Mouse (Mus musculus): ENCODE data around the gene H2afx. TPM values are rescaled to one million over a fixed set of nuclear protein-coding genes. Genes with fewer than 3 reads are reported as not detected.
"Not testable (repeated sequence)": the region's sequence is repeated elsewhere in the genome, so short reads cannot be mapped to it uniquely, and the experiment has no call there.

The H2afx gene
- total RNA-seq, 1 experiment from 2014 or later, result 127 TPM

DNA sequence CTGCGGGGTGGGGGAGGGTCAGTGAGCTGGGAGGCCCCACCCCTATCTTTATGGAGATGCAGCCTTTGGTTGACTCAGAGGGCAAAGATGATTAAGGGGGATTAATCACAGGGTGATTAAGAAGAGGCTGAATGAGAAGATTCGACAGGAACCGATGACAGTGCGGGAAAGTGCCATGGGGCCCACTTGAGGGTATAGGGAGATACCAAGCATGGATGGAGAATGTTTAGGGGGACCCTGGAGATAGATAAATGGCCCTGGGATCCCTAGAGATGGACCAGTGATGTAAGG, 20.3 kb upstream of the H2afx start:
- ATAC-seq (replicated peaks in 1 of 2; ENCODE audit: insufficient read depth in 1 of 2, low FRiP score in 2 of 2, low TSS enrichment in 1 of 2, low read depth in 1 of 2, poor library complexity in 2 of 2, severe bottlenecking in 2 of 2), result no peak

DNA sequence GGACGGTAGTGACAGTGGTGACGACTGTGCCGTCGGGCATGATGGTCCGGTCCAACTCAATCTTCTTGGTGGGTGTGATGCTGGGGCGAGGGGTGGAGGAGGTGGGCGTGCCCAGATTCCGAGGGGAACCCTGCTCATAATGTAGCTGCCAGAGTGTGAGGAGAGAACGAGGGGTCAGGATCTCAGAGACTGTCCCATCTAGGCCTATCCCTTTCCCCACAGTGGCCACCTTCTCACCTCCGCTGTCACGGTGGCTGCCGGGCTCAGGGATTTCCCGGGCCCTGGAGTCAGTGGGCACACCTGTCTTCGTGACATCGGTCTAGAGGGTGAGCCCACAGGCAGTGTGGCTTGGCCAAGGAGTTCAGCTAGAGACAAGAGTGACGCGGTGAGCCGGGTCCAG, 19.6 kb upstream of the H2afx start:
- ATAC-seq (replicated peaks in 1 of 2; ENCODE audit: insufficient read depth in 1 of 2, low FRiP score in 2 of 2, low TSS enrichment in 1 of 2, low read depth in 1 of 2, poor library complexity in 2 of 2, severe bottlenecking in 2 of 2), result no peak

- ATAC-seq (replicated peaks in 1 of 2; ENCODE audit: insufficient read depth in 1 of 2, low FRiP score in 2 of 2, low TSS enrichment in 1 of 2, low read depth in 1 of 2, poor library complexity in 2 of 2, severe bottlenecking in 2 of 2), result no peak
Observed at GRCm38 (mm10) chr9:44317452-44317851, 17.0 kb upstream of the H2afx start.

GRCm38 (mm10) chr9:44318076-44318825, 16.2 kb upstream of the H2afx start:
- ATAC-seq (replicated peaks in 1 of 2; ENCODE audit: insufficient read depth in 1 of 2, low FRiP score in 2 of 2, low TSS enrichment in 1 of 2, low read depth in 1 of 2, poor library complexity in 2 of 2, severe bottlenecking in 2 of 2), result no peak

DNA sequence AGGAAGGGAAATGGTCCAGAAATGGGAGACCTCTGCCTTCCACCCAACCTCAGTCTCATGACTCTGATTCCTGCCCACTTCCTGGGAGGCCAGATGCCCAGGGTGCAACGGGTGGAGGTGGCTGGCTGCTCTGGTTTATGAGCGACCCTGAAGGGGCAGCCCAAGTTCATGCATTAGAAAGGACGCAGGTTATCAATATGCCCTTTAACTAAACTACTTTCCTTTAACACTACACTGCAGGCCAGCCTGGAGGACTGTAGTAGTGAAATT, 15.7 kb upstream of the H2afx start:
- no peak for ATAC-seq (replicated peaks in 1 of 2; ENCODE audit: insufficient read depth in 1 of 2, low FRiP score in 2 of 2, low TSS enrichment in 1 of 2, low read depth in 1 of 2, poor library complexity in 2 of 2, severe bottlenecking in 2 of 2)

- ATAC-seq (replicated peaks in 1 of 2; ENCODE audit: insufficient read depth in 1 of 2, low FRiP score in 2 of 2, low TSS enrichment in 1 of 2, low read depth in 1 of 2, poor library complexity in 2 of 2, severe bottlenecking in 2 of 2), result no peak; a peak in 2 of 4 replicates
Observed at GRCm38 (mm10) chr9:44319105-44319886, 15.2 kb upstream of the H2afx start.

GRCm38 (mm10) chr9:44319887-44320798, 14.4 kb upstream of the H2afx start, which contains the start of gene C2cd2l:
Gene C2cd2l, minus strand, starts transcription at chr9:44320285.
- peak; percentile 71 to 84 for ATAC-seq (replicated peaks in 1 of 2; ENCODE audit: insufficient read depth in 1 of 2, low FRiP score in 2 of 2, low TSS enrichment in 1 of 2, low read depth in 1 of 2, poor library complexity in 2 of 2, severe bottlenecking in 2 of 2)

DNA sequence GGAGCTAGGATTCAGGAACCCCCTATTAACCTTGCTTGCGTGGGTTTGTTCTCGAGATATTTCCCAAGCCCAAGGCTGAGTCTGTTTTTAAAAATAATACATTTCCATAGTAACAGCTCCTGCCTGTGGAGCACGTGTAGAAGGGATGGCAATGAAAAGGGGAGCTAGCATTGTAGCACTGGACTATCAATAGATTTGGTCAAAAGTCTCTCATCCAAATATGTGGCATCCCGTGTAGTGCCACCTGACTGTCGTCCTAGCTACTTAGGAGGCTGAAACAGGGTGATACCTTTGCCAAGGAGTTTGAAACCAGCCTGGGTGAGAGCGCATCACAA, 13.7 kb upstream of the H2afx start:
- no peak; a peak in 1 of 4 replicates for ATAC-seq (replicated peaks in 1 of 2; ENCODE audit: insufficient read depth in 1 of 2, low FRiP score in 2 of 2, low TSS enrichment in 1 of 2, low read depth in 1 of 2, poor library complexity in 2 of 2, severe bottlenecking in 2 of 2)

GRCm38 (mm10) chr9:44323656-44324055, 10.8 kb upstream of the H2afx start:
- not testable (repeated sequence) for ATAC-seq (replicated peaks in 1 of 2; ENCODE audit: insufficient read depth in 1 of 2, low FRiP score in 2 of 2, low TSS enrichment in 1 of 2, low read depth in 1 of 2, poor library complexity in 2 of 2, severe bottlenecking in 2 of 2)

DNA sequence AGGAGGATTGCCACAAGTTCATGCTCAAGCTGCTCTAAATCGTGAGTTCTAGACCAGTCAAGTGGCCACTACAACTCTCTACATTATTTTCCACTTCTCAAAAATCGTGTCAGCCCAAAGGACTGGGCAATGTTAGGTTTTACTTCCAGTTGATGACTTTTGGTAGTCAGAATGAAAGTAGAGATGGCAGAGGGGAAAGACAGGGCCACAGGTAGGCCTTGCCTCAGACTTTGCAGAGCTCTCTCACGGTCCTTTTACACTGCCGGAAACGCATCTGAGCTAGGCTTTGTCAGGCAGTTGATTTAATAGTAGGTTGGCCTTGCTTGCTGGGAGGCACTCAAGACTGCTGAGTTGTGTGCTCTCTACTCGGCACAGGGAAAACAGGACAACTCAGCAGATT, 10.3 kb upstream of the H2afx start:
- ATAC-seq (replicated peaks in 1 of 2; ENCODE audit: insufficient read depth in 1 of 2, low FRiP score in 2 of 2, low TSS enrichment in 1 of 2, low read depth in 1 of 2, poor library complexity in 2 of 2, severe bottlenecking in 2 of 2), result no peak

DNA sequence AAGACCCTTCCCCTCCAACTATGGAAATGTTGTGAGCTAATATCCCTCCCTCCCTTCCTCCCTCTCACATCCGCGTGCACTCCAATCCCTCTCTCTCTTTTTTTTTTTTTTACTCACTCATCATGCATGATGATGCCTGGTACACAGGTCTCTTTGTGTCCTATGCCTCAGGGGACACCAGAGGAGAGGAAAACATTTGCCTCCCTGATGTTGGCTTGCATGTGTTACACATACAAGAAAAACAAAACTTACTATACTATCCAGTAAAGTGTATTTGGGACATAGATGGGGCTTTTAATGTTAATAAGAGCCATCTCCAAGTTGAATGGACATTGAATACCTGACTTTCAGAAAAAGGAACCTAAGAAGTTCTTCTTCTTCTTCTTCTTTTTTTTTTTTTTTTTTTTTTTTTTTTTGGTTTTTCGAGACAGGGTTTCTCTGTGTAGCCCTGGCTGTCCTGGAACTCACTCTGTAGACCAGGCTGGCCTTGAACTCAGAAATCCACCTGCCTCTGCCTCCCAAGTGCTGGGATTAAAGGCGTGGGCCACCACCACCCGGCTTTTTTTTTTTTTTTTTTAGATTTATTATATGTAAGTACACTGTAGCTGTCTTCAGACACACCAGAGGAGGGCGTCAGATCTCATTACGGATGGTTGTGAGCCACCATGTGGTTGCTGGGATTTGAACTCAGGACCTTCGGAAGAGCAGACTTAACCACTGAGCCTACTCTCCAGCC, 9.3 kb upstream of the H2afx start:
- not testable (repeated sequence) for ATAC-seq (replicated peaks in 1 of 2; ENCODE audit: insufficient read depth in 1 of 2, low FRiP score in 2 of 2, low TSS enrichment in 1 of 2, low read depth in 1 of 2, poor library complexity in 2 of 2, severe bottlenecking in 2 of 2)

GRCm38 (mm10) chr9:44325768-44326370, 8.6 kb upstream of the H2afx start, which contains the start of gene Dpagt1:
Gene Dpagt1, plus strand, starts transcription at chr9:44326019.
- no peak for ATAC-seq (replicated peaks in 1 of 2; ENCODE audit: insufficient read depth in 1 of 2, low FRiP score in 2 of 2, low TSS enrichment in 1 of 2, low read depth in 1 of 2, poor library complexity in 2 of 2, severe bottlenecking in 2 of 2)

GRCm38 (mm10) chr9:44326371-44327063, 8.0 kb upstream of the H2afx start:
- peak; percentile 91 to 93 for ATAC-seq (replicated peaks in 1 of 2; ENCODE audit: insufficient read depth in 1 of 2, low FRiP score in 2 of 2, low TSS enrichment in 1 of 2, low read depth in 1 of 2, poor library complexity in 2 of 2, severe bottlenecking in 2 of 2)

DNA sequence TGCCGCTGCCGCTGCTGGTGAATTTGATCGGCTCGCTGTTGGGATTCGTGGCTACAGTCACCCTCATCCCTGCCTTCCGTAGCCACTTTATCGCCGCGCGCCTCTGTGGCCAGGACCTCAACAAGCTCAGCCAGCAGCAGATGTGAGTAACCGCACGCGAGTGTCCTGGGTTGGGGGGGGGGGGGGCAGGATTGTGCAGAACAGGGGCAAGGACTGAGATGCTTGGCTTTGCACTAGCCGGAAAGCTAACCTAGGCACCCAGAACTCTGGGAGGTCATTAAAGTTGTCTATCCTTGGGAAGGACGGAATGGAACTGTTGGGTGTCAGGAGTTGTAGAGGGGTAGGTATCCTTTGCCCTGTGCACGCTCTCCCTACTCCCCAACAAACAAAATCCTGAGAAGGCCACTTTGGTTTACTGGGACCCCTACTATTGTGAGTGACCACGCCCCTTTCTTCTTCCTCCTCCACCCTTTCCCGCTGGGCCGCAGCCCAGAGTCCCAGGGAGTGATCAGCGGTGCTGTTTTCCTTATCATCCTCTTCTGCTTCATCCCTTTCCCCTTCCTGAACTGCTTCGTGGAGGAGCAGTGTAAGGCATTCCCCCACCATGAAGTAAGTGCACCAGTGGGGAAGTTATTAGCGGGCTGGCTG, 7.3 kb upstream of the H2afx start:
- ATAC-seq (replicated peaks in 1 of 2; ENCODE audit: insufficient read depth in 1 of 2, low FRiP score in 2 of 2, low TSS enrichment in 1 of 2, low read depth in 1 of 2, poor library complexity in 2 of 2, severe bottlenecking in 2 of 2), result no peak; a peak in 1 of 4 replicates

GRCm38 (mm10) chr9:44327926-44328325, 6.6 kb upstream of the H2afx start:
- ATAC-seq (replicated peaks in 1 of 2; ENCODE audit: insufficient read depth in 1 of 2, low FRiP score in 2 of 2, low TSS enrichment in 1 of 2, low read depth in 1 of 2, poor library complexity in 2 of 2, severe bottlenecking in 2 of 2), result no peak

GRCm38 (mm10) chr9:44330736-44331135, 3.8 kb upstream of the H2afx start:
- no peak for ATAC-seq (replicated peaks in 1 of 2; ENCODE audit: insufficient read depth in 1 of 2, low FRiP score in 2 of 2, low TSS enrichment in 1 of 2, low read depth in 1 of 2, poor library complexity in 2 of 2, severe bottlenecking in 2 of 2)

Data from hematopoietic stem cell, adult 5-6 weeks (primary cell).